Mouse (Mus musculus): ENCODE results near the gene Ttll9.

The Ttll9 gene

GRCm38 (mm10) chr2:153009192-153009973, 47.1 kb downstream of the Ttll9 start:
- 0 out of 2 replicates have a peak, but pooled peaks have one; percentile 50 for ATAC-seq (ENCODE audit: insufficient number of reproducible peaks, low FRiP score, low TSS enrichment)

DNA sequence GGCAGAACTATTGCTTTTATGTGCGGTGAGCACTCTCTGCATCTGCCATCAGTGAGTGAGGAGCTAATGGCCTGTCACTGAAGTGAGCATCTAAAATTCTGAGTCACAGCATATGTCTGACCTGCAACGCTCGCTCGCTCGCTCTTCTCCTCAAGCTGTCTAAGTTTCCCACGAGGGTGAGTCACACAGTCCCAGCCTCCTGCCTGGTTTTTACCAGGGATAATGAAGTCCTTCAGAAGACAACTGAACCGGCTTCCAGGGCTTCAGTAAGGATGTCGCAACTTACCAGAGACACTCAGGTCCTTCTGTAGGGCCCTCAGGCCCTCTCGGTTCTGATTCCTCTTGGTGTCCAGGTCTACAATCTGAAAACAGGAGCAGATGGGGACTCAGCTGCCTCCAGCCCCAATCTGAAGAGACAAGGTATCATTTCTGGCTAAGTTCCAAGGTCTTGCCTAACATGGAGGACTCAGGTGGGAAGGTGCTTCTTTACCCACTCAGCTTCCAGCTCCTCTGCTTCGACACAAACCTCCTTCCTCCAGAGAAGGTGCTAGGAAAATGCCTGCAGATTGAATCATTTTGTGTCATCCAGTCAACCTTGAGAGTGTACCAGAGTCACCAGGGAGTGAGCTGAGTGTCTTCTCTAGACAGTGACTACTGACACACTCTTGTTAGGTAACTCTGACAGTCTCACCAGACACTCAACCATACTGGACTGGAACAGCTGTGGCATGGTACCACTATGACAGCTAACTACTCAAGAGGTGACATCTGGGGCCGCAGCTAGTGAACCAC, 51.6 kb downstream of the Ttll9 start:
- ATAC-seq (ENCODE audit: insufficient number of reproducible peaks, low FRiP score, low TSS enrichment), result no peak

DNA sequence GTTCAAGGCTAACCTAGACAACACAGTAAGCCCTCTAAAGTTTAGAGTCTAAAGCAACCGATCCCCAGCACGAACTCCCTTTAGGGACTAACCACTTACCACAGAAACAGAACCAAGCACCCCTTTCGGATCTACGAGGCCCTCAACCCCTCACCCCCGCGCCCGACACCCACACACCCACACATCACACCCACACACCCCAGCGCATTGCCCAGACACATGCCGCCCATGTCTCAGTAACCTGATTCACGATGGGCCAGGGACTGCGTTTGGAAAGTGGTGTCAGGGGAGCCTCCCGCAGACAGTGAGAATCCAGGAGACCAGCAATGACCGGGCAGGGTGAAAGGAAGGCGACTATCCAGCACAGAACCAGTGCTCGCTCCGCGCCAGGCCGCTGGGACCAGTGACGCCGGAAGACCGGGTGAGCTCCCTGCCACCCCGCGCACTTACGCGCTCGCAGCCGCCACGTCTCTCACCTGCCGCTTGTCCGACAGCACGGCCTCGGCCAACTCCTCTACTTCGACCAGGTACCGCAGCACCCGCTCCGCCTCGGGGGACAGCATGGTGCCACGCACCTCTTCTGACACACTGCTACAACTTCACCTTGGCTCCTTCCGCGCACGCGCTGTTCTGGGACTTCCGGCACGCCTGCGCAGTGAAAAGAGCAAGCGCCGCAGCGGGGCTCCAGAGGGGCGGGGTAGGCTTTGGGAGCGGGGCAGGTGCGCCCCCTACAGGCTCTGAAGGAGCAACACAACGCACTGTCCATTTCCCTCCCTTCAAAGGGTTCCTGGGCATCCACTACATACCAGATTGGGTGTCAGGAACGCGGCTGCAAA, 52.7 kb downstream of the Ttll9 start, which contains the start of gene Pdrg1:
Gene Pdrg1, minus strand, starts transcription at position 670 of the 836 bp plus-strand sequence.
- ATAC-seq (ENCODE audit: insufficient number of reproducible peaks, low FRiP score, low TSS enrichment), result peak; percentile 86

- ATAC-seq (ENCODE audit: insufficient number of reproducible peaks, low FRiP score, low TSS enrichment), result 0 out of 2 replicates have a peak, but pooled peaks have one; percentile 27
Measured at GRCm38 (mm10) chr2:153015804-153016203, 53.5 kb downstream of the Ttll9 start.

GRCm38 (mm10) chr2:153016786-153017185, 54.5 kb downstream of the Ttll9 start:
- ATAC-seq (ENCODE audit: insufficient number of reproducible peaks, low FRiP score, low TSS enrichment), result no peak

GRCm38 (mm10) chr2:153019355-153019754, 57.1 kb downstream of the Ttll9 start:
- ATAC-seq (ENCODE audit: insufficient number of reproducible peaks, low FRiP score, low TSS enrichment), result no peak

DNA sequence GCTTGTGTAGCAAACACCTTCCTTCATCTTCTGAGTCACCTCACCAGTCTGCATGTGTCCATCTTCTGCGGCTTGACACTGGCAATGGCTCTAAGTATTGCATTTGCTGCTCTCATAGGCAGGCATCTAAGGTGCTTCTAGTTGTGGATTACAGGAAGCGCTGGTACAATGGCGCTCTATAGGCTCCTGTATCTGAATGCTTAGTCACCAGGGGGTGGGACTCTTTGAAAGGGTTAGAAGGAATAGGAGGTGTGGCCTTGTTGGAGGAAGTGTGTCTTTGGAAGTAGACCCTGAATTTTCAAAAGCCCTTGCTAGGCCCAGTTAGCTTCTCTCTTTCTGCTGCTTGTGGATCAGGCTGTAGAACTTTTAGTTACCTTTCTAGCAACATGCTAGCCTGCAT, 58.9 kb downstream of the Ttll9 start:
- ATAC-seq (ENCODE audit: insufficient number of reproducible peaks, low FRiP score, low TSS enrichment), result no peak

DNA sequence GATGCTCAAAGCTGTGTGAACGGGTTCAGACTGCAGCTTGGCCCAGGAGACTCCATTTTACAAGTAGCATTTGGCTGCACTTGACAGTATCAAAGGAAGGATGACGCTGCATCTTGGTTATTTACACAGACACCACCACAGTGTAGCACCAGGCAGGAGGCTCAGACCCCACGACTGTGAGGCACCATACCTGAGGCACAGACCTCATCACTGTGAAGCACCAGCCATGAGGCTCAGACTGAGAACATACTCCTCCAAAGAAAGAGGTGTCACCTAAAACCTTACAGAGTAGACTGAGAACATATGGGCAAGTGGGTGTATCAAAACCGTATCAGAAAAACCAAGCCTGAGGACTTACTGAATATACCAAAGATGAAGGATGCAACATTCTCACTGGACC, 60.6 kb downstream of the Ttll9 start:
- no peak for ATAC-seq (ENCODE audit: insufficient number of reproducible peaks, low FRiP score, low TSS enrichment)

GRCm38 (mm10) chr2:153026052-153026451, 63.8 kb downstream of the Ttll9 start:
- ATAC-seq (ENCODE audit: insufficient number of reproducible peaks, low FRiP score, low TSS enrichment), result no peak

GRCm38 (mm10) chr2:153027501-153027900, 65.2 kb downstream of the Ttll9 start:
- peak; percentile 32; the same call in 1 of the 2 replicates for ATAC-seq (ENCODE audit: insufficient number of reproducible peaks, low FRiP score, low TSS enrichment)

DNA sequence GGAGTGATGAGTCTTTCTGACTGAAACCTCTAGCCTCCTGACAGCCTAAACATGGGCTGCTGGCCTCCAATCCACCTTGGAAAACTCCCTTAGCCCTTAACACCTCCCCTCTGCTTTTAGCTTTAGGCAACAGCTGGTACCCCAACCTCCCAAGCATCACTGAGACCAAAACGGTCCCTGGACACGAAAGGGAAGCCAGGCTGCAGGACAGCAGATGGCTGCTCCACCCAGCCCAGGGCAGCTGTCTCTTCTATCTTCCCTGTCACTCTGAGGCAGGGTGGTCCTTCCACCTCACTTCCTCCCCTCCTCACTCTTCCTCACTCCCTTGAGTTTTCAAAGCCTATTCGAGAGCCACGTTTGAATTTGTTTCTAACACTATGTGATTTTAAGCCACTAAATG, 68.1 kb downstream of the Ttll9 start:
- no peak for ATAC-seq (ENCODE audit: insufficient number of reproducible peaks, low FRiP score, low TSS enrichment)

- peak; percentile 29; the same call in 1 of the 2 replicates for ATAC-seq (ENCODE audit: insufficient number of reproducible peaks, low FRiP score, low TSS enrichment)
Measured at GRCm38 (mm10) chr2:153031126-153032082, 69.1 kb downstream of the Ttll9 start, which contains the start of gene Xkr7. Xkr7 (plus strand) TSS chr2:153031852.

DNA sequence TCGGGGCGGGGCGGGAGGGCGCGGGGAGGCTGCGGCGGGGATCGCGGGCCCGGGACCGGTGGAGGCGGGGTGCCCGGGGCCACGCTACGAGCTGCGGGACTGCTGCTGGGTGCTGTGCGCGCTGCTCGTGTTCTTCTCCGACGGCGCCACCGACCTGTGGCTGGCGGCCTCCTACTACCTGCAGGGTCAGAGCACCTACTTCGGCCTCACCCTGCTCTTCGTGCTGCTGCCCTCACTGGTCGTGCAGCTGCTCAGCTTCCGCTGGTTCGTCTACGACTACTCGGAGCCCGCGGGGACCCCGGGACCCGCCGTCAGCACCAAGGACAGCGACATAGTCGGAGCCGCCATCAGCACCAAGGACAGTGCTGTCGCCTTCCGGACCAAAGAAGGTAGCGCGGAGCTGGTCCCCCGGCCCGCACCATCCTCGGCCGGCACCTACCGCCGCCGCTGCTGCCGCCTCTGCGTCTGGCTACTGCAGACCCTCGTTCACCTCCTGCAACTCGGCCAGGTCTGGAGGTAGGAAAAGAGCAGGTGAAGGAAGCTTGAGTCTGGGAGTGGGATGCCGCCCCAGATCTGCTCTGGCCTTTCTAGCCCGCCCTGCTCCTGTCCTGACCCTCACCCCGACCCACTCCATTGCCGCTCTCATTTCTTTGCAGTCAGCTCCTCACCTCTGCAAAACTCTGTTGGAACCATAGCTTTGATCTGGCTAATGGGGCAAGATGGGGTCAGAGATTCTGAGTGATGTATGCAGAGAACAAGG, 70.0 kb downstream of the Ttll9 start:
- ATAC-seq (ENCODE audit: insufficient number of reproducible peaks, low FRiP score, low TSS enrichment), result peak; percentile 8; the same call in 1 of the 2 replicates

DNA sequence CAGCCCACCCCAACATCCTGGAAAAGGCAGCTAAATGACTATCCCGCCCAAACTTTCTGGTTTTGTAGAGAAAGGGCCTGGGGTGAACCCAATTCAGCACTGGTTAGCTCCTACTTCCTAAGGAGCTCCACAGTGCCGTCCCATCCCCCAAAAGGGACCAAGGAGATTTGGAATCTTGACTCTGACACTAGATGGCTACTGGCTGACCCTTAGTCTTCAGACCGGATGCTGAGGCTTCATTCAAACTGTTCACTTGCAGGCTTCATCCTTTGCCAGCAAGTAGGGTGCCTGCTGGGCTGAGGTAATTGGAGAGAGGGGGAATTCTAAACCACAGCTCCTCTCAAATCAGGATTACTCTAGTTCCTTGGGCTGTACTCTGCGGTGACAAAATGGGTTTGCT, 70.7 kb downstream of the Ttll9 start:
- ATAC-seq (ENCODE audit: insufficient number of reproducible peaks, low FRiP score, low TSS enrichment), result no peak

- ATAC-seq (ENCODE audit: insufficient number of reproducible peaks, low FRiP score, low TSS enrichment), result no peak
Measured at GRCm38 (mm10) chr2:153033545-153034230, 71.4 kb downstream of the Ttll9 start.

DNA sequence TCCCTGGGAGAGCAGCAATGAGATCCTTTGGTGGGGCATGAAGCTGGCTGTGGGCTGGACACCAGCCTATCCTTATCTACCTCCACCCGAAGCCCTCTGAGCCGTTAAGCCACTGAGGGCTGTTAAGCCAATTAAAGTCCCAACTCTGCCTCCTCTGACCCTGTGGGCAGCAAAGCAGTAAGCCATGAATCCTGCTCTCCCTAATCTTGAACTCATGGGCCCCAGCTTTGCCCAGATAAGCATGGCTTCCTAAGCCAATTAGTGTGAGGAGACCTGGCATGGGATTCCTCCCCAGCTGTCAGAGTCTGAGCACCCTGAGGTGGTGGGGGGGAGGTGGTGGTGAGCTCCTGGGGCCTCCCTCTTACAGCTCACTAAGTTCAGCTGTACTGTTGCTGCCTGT, 74.4 kb downstream of the Ttll9 start:
- ATAC-seq (ENCODE audit: insufficient number of reproducible peaks, low FRiP score, low TSS enrichment), result no peak

DNA sequence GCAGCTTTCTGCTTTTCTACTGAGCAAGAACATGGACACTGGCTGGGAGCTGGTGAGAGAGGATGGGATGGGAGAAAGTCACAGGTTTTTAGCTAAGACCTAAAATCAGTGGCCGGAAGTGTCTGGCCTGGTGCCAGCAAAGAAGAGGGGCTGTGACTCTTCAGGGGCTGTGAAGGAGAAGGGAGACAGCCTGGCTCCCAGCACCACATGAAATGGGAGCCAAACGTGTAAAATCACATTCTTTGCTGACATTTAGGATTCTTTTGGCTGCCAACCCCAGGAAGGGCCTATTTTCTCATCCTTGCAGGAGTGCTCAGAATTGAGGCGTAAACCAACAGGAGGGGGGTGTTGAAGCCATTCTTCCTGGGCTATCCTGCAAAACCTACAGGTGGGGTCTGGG, 81.6 kb downstream of the Ttll9 start:
- no peak for ATAC-seq (ENCODE audit: insufficient number of reproducible peaks, low FRiP score, low TSS enrichment)

DNA sequence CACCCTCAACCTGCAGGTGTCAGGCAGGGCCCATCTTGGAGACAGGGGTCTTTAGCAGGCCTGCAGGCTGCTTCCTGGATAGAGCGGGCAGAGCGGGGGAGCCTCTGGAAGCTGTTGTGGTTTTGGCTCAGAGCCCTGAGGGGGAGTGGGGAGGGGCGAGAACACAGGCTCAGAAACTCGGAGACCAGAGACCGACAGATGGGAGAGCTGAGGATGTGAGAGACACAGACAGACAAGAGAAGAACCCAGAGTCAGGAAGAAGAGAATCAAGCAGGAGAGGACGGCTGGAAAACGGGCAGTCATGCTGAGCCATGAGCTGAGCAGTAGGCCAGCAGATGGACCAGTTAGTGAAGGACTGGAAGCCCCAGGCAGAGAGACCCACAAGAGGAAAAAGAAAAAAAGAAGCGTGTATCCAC, 83.6 kb downstream of the Ttll9 start:
- 0 out of 2 replicates have a peak, but pooled peaks have one; percentile 4 for ATAC-seq (ENCODE audit: insufficient number of reproducible peaks, low FRiP score, low TSS enrichment)
